Mouse (Mus musculus) stomach, embryonic 15.5 days (tissue): ENCODE results near the gene Gm7970. TPM values are rescaled to one million over a fixed set of nuclear protein-coding genes. Genes with fewer than 3 reads are reported as not detected.
"Not testable (repeated sequence)": the region's sequence is repeated elsewhere in the genome, so short reads cannot be mapped to it uniquely, and the experiment has no call there.

Experiments
- ATAC-seq: fragments of 200-750 bp; cut with Nextera tagmentation; 2 replicates; pipeline ENCODE4 v1.8.0; 2017; ENCODE audit warnings: low read depth, moderate number of reproducible peaks, moderate TSS enrichment; ENCODE audit not compliant: insufficient read depth, low FRiP score
- H3K27ac ChIP-seq: fragments of 300-500 bp; sonication (generic); 2 replicates; pipeline ENCODE4 v1.5.1; 2015; ENCODE audit warnings: mild to moderate bottlenecking, inconsistent platforms
- H3K27me3 ChIP-seq: fragments of 300-500 bp; sonication (generic); replicated peaks from 2 replicates; pipeline ENCODE4 v1.6.1; 2015; ENCODE audit warnings: inconsistent platforms
- H3K36me3 ChIP-seq: fragments of 300-500 bp; sonication (generic); 2 replicates; pipeline ENCODE4 v1.6.1; 2015; ENCODE audit warnings: inconsistent platforms
- H3K4me1 ChIP-seq: fragments of 300-500 bp; sonication (generic); 2 replicates; pipeline ENCODE4 v1.6.1; 2015; ENCODE audit warnings: inconsistent platforms
- H3K4me2 ChIP-seq: fragments of 300-500 bp; sonication (generic); 2 replicates; pipeline ENCODE4 v1.6.1; 2015; ENCODE audit warnings: mild to moderate bottlenecking, inconsistent platforms
- H3K4me3 ChIP-seq: fragments of 300-500 bp; sonication (generic); replicated peaks from 2 replicates; pipeline ENCODE4 v1.5.1; 2015; ENCODE audit warnings: inconsistent platforms
- H3K9ac ChIP-seq: fragments of 300-500 bp; sonication (generic); 2 replicates; pipeline ENCODE4 v1.6.1; 2015; ENCODE audit warnings: inconsistent platforms
- H3K9me3 ChIP-seq: fragments of 300-500 bp; sonication (generic); 2 replicates; pipeline ENCODE4 v1.6.1; 2016; ENCODE audit warnings: inconsistent platforms
- WGBS: fragments of 180-500 bp; shearing (Covaris S2); methylation state at CpG from one replicate; pipeline ENCODE4 v1.1.7; 2015; 5-methylcytosine and 5-hydroxymethylcytosine counted together
- polyA plus RNA-seq: library from polyadenylated mRNA; unstranded; fragments of >200 nt; fragmentation: Nextera tagmentation; extraction: Ambion mirVana; gene quantifications from 2 replicates; pipeline ENCODE4 v1.2.1, GENCODE M21; 2015

Gm7970 gene
- polyA plus RNA-seq: not detected in 2 replicates

DNA sequence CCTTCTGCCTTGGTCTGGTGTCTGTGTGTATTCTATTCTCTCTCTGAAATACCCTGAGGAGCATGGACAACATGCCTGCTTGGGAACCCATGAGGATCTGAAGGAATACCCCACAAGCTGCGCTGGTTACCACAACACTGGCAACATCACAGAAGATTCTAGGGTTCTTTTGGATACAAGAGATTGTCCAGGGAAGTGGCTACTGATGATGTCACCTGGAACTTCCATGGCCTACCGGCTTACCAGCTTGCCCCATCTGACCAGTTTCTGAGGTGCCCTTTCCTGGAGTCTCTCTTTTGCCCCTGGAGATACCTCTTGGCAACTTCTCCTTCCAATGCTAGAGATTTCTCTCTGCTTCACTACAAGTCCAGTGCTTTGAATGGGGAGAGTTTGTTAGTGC lies at the start of gene Gm7970:
Gene Gm7970, minus strand, starts transcription at position 101 of the 400 bp plus-strand sequence.
- H3K27me3 ChIP-seq, ATAC-seq, H3K4me1 ChIP-seq, H3K27ac ChIP-seq, H3K4me2 ChIP-seq, H3K36me3 ChIP-seq, H3K9ac ChIP-seq, H3K9me3 ChIP-seq, H3K4me3 ChIP-seq: not testable (repeated sequence)
- no CpG with 5 or more reads among the region's 2 CpGs for WGBS

DNA sequence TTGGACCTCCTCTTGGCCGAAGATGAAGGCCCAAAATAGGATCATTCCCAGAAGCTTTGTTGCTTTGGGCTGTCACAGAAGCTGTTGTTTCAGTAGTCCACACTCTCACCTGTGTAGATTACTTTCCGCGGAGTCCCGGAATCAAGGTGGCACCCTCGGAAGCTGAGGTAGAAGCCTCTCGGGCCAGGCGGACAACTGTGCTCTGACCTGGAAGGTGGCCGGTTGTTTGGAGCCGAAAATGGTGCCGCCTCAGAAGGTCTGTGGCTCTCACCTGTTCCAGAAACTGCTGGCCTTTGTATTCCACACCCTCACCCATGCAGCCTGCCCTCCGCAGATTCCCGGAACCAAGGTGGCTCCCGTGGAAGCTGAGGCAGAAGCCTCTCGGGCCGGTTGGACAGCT lies 45.6 kb upstream of the Gm7970 start:
- H3K4me3 ChIP-seq, ATAC-seq, H3K36me3 ChIP-seq, H3K27me3 ChIP-seq, H3K9ac ChIP-seq, H3K4me1 ChIP-seq, H3K9me3 ChIP-seq, H3K27ac ChIP-seq, H3K4me2 ChIP-seq: not testable (repeated sequence)
- 91% methylated on average over 15 of the region's 15 CpGs for WGBS

DNA sequence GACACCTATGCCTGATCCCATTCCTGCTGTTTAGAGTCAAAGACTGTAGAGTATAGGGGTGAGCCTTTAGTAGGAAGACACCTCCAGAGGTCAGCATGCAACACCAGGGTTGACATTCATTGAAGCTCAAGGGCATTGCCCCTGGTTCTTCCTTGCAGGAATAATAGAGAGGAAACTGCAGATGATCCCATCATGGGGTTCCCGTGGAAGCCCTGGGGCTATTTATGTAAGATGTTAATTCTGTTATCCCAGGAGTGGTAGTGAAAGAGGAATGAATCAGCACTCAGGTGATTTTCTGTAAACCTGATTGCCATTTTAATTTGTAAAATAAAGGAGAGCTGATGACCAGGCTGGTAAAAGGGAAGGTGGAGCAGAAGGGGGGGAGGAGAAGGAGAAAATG lies 31.0 kb upstream of the Gm7970 start:
- not testable (repeated sequence) for H3K4me1 ChIP-seq, H3K27me3 ChIP-seq, ATAC-seq, H3K9me3 ChIP-seq, H3K9ac ChIP-seq, H3K4me2 ChIP-seq, H3K36me3 ChIP-seq, H3K4me3 ChIP-seq, H3K27ac ChIP-seq
- 79% methylated on average over 1 of the region's 1 CpGs for WGBS

DNA sequence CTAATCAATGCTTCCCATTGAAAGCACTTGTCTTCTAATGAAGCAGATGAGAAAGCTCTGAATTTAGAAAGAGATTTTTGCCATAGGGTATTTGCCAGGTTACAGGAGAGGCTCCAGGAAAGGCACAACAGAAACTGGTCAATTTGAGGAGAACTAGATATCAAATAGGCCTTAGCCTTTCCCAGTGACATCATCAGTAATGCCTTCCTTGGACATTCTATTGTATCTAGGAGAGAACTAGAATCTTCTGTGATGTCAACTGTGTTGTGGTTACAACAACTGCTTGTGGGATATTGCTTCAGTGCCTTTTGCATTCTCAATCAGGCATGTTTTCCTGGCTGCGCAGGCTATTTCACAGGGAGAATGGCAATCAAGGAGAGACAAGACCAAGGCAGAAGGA lies 17.5 kb upstream of the Gm7970 start, which contains the start of gene 1700049E17Rik2:
Gene 1700049E17Rik2, plus strand, starts transcription at position 301 of the 400 bp plus-strand sequence.
- not testable (repeated sequence) for H3K27me3 ChIP-seq, H3K4me2 ChIP-seq, H3K4me1 ChIP-seq, ATAC-seq, H3K4me3 ChIP-seq, H3K36me3 ChIP-seq, H3K9ac ChIP-seq, H3K9me3 ChIP-seq, H3K27ac ChIP-seq
- no CpG with 5 or more reads among the region's 1 CpGs for WGBS

DNA sequence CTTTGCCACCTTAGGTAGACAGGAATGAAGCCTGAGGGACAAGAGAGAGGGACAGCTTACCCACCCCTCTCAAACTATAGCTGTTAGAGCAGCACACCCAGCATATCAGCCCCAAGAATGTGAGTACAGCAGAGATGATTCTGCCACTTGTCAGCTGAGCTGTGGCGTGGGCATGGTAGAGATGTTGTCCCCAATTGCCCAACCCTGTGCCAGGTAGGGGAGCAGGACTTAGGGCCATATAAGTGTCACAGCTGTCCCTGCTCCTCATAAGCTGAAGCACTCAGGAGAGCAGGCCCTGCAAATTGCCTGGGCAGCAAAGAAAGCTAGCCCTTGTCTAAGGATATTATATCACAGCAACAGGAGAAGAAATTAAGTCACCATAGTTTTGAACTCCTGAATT lies 30.7 kb downstream of the Gm7970 start:
- not testable (repeated sequence) for H3K27me3 ChIP-seq, ATAC-seq, H3K9me3 ChIP-seq, H3K27ac ChIP-seq, H3K4me1 ChIP-seq, H3K9ac ChIP-seq, H3K4me3 ChIP-seq, H3K36me3 ChIP-seq, H3K4me2 ChIP-seq
- 74% methylated on average over 1 of the region's 1 CpGs for WGBS

DNA sequence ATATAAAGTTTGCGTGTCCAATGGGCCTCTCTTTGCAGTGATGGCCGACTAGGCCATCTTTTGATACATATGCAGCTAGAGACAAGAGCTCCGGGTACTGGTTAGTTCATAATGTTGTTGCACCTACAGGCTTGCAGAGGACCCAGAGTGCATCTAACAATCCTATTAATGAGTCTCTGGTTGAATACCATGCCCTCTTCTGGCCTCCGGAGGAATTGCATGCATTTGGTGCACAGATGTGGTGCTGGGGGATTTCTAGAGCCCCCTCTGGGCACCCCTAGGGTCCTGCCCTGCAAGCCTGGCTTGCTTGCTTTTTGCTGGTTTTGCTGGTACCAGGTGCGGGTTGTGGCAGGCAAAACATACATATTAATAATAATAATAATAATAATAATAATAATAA lies 34.7 kb downstream of the Gm7970 start:
- H3K27ac ChIP-seq, H3K9me3 ChIP-seq, H3K4me2 ChIP-seq, H3K4me1 ChIP-seq, H3K4me3 ChIP-seq, H3K36me3 ChIP-seq, H3K27me3 ChIP-seq, H3K9ac ChIP-seq, ATAC-seq: not testable (repeated sequence)
- 70% methylated on average over 5 of the region's 5 CpGs for WGBS

Other genes with a start within 250 kb of the Gm7970 start
- gene Gm5798, start 207.0 kb downstream of the Gm7970 start, polyA plus RNA-seq: not detected in 2 replicates
- not detected in 2 replicates for gene Gm7945, start 169.2 kb downstream of the Gm7970 start, polyA plus RNA-seq
- gene Gm6482, start 147.3 kb downstream of the Gm7970 start, polyA plus RNA-seq: not detected in 2 replicates
- gene Gm7954, start 102.1 kb downstream of the Gm7970 start, polyA plus RNA-seq: not detected in 2 replicates
- not detected in 2 replicates for gene Gm3486, start 66.1 kb downstream of the Gm7970 start, polyA plus RNA-seq
- gene 1700049E17Rik2, start 17.6 kb upstream of the Gm7970 start, polyA plus RNA-seq: not detected in 2 replicates
- gene Gm3072, start 69.0 kb upstream of the Gm7970 start, polyA plus RNA-seq: not detected in 2 replicates
- gene Gm3676, start 90.9 kb upstream of the Gm7970 start, polyA plus RNA-seq: not detected in 2 replicates
- not detected in 2 replicates for gene Gm8068, start 146.3 kb upstream of the Gm7970 start, polyA plus RNA-seq
- gene Gm7929, start 195.0 kb upstream of the Gm7970 start, polyA plus RNA-seq: not detected in 2 replicates
- gene Gm47189, start 216.9 kb upstream of the Gm7970 start, polyA plus RNA-seq: not detected in 2 replicates